Comparison of ENCODE assay signal across 7 mouse cellular contexts in the genomic region with DNA sequence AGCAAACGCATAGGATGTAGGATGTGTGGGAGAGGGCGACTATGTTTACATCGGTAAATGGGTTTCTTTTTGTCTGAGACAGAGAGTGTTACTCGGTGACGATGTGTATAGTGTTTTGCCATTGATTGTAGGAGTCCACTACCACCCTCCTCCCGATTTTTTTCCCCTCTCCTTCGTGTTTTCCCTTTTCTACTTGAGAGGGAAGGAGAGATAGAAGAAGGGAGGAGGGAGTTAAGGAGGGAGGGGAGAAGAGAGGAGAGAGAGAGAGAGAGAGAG.
DNase-seq lines count a peak whose midpoint lies in the region; ATAC-seq and TF ChIP-seq lines count a peak whose summit lies in the region.

No protein-coding gene starts in this region.

- H3K9ac ChIP-seq in liver, adult 2 months (ENCODE audit: low read depth, low read length), result peak overlapping the region; percentile 15; the same call in 1 of the 2 replicates
- no peak overlapping the region for H3K9ac ChIP-seq in liver, embryonic 12.5 days
- peak overlapping the region; percentile 63 for H3K9ac ChIP-seq in forebrain, embryonic 12.5 days
- no peak overlapping the region for H3K9ac ChIP-seq in intestine, embryonic 16.5 days (ENCODE audit: low read depth, low read length)
- H3K9ac ChIP-seq in neural tube, embryonic 15.5 days (replicated peaks), result peak overlapping the region; percentile 66

- no peaks in the 10 kb centered on the region for H3K9me3 ChIP-seq in liver, embryonic 12.5 days (replicated peaks)
- no peaks in the 10 kb centered on the region for H3K9me3 ChIP-seq in forebrain, embryonic 12.5 days
- no peaks in the 10 kb centered on the region for H3K9me3 ChIP-seq in intestine, embryonic 16.5 days (ENCODE audit: control insufficient read depth, low read length)
- no peaks in the 10 kb centered on the region for H3K9me3 ChIP-seq in neural tube, embryonic 15.5 days (replicated peaks)

- DNase-seq in liver, adult 2 months (ENCODE audit: extremely low read depth, low read depth, low spot score), result no peak
- no peak for DNase-seq in right cerebral cortex, postnatal 10 days (ENCODE audit: low spot score in 2 of 2)
- DNase-seq in left cerebral cortex, postnatal 14 days (ENCODE audit: low spot score in 2 of 2), result no peak

- intact Hi-C loops in left cerebral cortex, postnatal 14 days (cut with DNase I), result loop anchor here (5.0 to 10.0 kb wide), 2 partner anchors 87 to 244 kb away; no protein-coding TSS in a partner anchor

- TF ChIP-seq CTCF in liver, adult 2 months (IDR thresholded peaks at IDR 0.05; ENCODE audit: low read depth, low read length), result no peak

- ATAC-seq in liver, embryonic 12.5 days, result no peak
- ATAC-seq in forebrain, embryonic 12.5 days (ENCODE audit: low FRiP score), result peak; percentile 11; the same call in 1 of the 2 replicates
- no peak; the same call in 1 of the 2 replicates for ATAC-seq in intestine, embryonic 16.5 days
- ATAC-seq in neural tube, embryonic 15.5 days (ENCODE audit: low FRiP score), result peak; percentile 10

- H3K36me3 ChIP-seq in liver, adult 2 months (ENCODE audit: control insufficient read depth, insufficient read depth, low read length), result no peaks in the 10 kb centered on the region
- H3K36me3 ChIP-seq in liver, embryonic 12.5 days, result no peaks in the 10 kb centered on the region
- no peaks in the 10 kb centered on the region for H3K36me3 ChIP-seq in forebrain, embryonic 12.5 days (replicated peaks)
- H3K36me3 ChIP-seq in intestine, embryonic 16.5 days (ENCODE audit: control insufficient read depth, insufficient read depth, low read length), result no peaks in the 10 kb centered on the region
- no peaks in the 10 kb centered on the region for H3K36me3 ChIP-seq in neural tube, embryonic 15.5 days

- H3K4me1 ChIP-seq in liver, adult 2 months (ENCODE audit: control insufficient read depth, insufficient read depth, low read length), result peaks cover 21% of the 10 kb centered on the region; the same call in 1 of the 2 replicates
- no peaks in the 10 kb centered on the region for H3K4me1 ChIP-seq in liver, embryonic 12.5 days
- H3K4me1 ChIP-seq in forebrain, embryonic 12.5 days, result peaks cover 31% of the 10 kb centered on the region
- H3K4me1 ChIP-seq in intestine, embryonic 16.5 days (ENCODE audit: control insufficient read depth, insufficient read depth, low read length), result peaks cover 8% of the 10 kb centered on the region; the same call in 1 of the 2 replicates
- H3K4me1 ChIP-seq in neural tube, embryonic 15.5 days, result peaks cover 25% of the 10 kb centered on the region

- no peak overlapping the region for H3K4me2 ChIP-seq in liver, embryonic 12.5 days
- peak overlapping the region; percentile 94 for H3K4me2 ChIP-seq in forebrain, embryonic 12.5 days
- H3K4me2 ChIP-seq in intestine, embryonic 16.5 days (ENCODE audit: low read depth, low read length), result peak overlapping the region; percentile 13
- peak overlapping the region; percentile 79 for H3K4me2 ChIP-seq in neural tube, embryonic 15.5 days

- no peak for TF ChIP-seq POLR2A in liver, adult 2 months (IDR thresholded peaks at IDR 0.05; ENCODE audit: extremely low read depth, insufficient read depth, low read length)

- 3% methylated on average over 7 of the region's 7 CpGs for WGBS in liver, adult 2 months
- WGBS in liver, embryonic 12.5 days (ENCODE audit: insufficient replicate concordance), result 5% methylated on average over 7 of the region's 7 CpGs
- 0% methylated on average over 7 of the region's 7 CpGs for WGBS in forebrain, embryonic 12.5 days
- WGBS in intestine, embryonic 16.5 days, result 2% methylated on average over 7 of the region's 7 CpGs
- under 1% methylated on average over 7 of the region's 7 CpGs for WGBS in neural tube, embryonic 15.5 days

- H3K4me3 ChIP-seq in liver, adult 2 months (ENCODE audit: insufficient read depth, low read depth, low read length), result peak overlapping the region; percentile 41; the same call in 1 of the 2 replicates
- no peak overlapping the region for H3K4me3 ChIP-seq in liver, embryonic 12.5 days
- H3K4me3 ChIP-seq in forebrain, embryonic 12.5 days (replicated peaks), result peak overlapping the region; percentile 54
- peak overlapping the region; percentile 7 for H3K4me3 ChIP-seq in intestine, embryonic 16.5 days (ENCODE audit: low read length)
- peak overlapping the region; percentile 56 for H3K4me3 ChIP-seq in neural tube, embryonic 15.5 days (replicated peaks)

- no peaks in the 10 kb centered on the region for H3K27me3 ChIP-seq in liver, adult 2 months (ENCODE audit: control insufficient read depth, insufficient read depth, low read length)
- peaks cover 55% of the 10 kb centered on the region for H3K27me3 ChIP-seq in liver, embryonic 12.5 days (replicated peaks)
- peaks cover 30% of the 10 kb centered on the region for H3K27me3 ChIP-seq in forebrain, embryonic 12.5 days
- peaks cover 37% of the 10 kb centered on the region for H3K27me3 ChIP-seq in intestine, embryonic 16.5 days (replicated peaks; ENCODE audit: control insufficient read depth, insufficient read depth, low read length)
- H3K27me3 ChIP-seq in neural tube, embryonic 15.5 days (replicated peaks), result no peaks in the 10 kb centered on the region

- no peaks in the 10 kb centered on the region for H3K79me2 ChIP-seq in liver, adult 2 months (ENCODE audit: control insufficient read depth, insufficient read depth, low read length)

- H3K27ac ChIP-seq in liver, adult 2 months (replicated peaks; ENCODE audit: insufficient read depth, low read depth, low read length), result no peak overlapping the region
- H3K27ac ChIP-seq in liver, embryonic 12.5 days, result no peak overlapping the region
- peak overlapping the region; percentile 91 for H3K27ac ChIP-seq in forebrain, embryonic 12.5 days
- H3K27ac ChIP-seq in intestine, embryonic 16.5 days (ENCODE audit: low read length), result no peak overlapping the region
- peak overlapping the region; percentile 94 for H3K27ac ChIP-seq in neural tube, embryonic 15.5 days (replicated peaks)

Comparison
In these comparisons a context has a peak if more than half of its experiments do, and no peak if none do; other contexts are left out.
1. H3K9ac ChIP-seq: peak in liver, adult 2 months (single experiment), forebrain, embryonic 12.5 days (single experiment) and neural tube, embryonic 15.5 days (single experiment); none in liver, embryonic 12.5 days (single experiment) and intestine, embryonic 16.5 days (single experiment).
2. H3K27ac ChIP-seq: peak in forebrain, embryonic 12.5 days (single experiment) and neural tube, embryonic 15.5 days (single experiment); none in liver, adult 2 months (single experiment), liver, embryonic 12.5 days (single experiment) and intestine, embryonic 16.5 days (single experiment).
3. ATAC-seq: peak in forebrain, embryonic 12.5 days (single experiment) and neural tube, embryonic 15.5 days (single experiment); none in liver, embryonic 12.5 days (single experiment) and intestine, embryonic 16.5 days (single experiment).